Mouse (Mus musculus) limb, embryonic 13.5 days (tissue): ENCODE measurements around the gene Anapc11. TPM values are rescaled to one million over a fixed set of nuclear protein-coding genes. Genes with fewer than 3 reads are reported as not detected.
"Not testable (repeated sequence)": the region's sequence is repeated elsewhere in the genome, so short reads cannot be mapped to it uniquely, and the experiment has no call there.

Source experiments
- ATAC-seq: fragments of 200-750 bp; cut with Nextera tagmentation; 2 replicates; pipeline ENCODE4 v1.8.0; 2017; ENCODE audit warnings: low read depth, moderate number of reproducible peaks, moderate TSS enrichment; ENCODE audit not compliant: low FRiP score
- H3K27ac ChIP-seq: fragments of 300-500 bp; sonication (generic); 2 replicates; pipeline ENCODE4 v1.5.1; 2015; ENCODE audit warnings: inconsistent platforms, mild to moderate bottlenecking, moderate library complexity
- H3K27me3 ChIP-seq: fragments of 300-500 bp; sonication (generic); 2 replicates; pipeline ENCODE4 v1.6.1; 2015; ENCODE audit warnings: mild to moderate bottlenecking, inconsistent platforms
- H3K36me3 ChIP-seq: fragments of 300-500 bp; sonication (generic); 2 replicates; pipeline ENCODE4 v1.6.1; 2015; ENCODE audit warnings: inconsistent platforms, mild to moderate bottlenecking, moderate library complexity
- H3K4me1 ChIP-seq: fragments of 300-500 bp; sonication (generic); 2 replicates; pipeline ENCODE4 v1.6.1; 2015; ENCODE audit warnings: inconsistent platforms
- H3K4me2 ChIP-seq: fragments of 300-500 bp; sonication (generic); replicated peaks from 2 replicates; pipeline ENCODE4 v1.6.1; 2015; ENCODE audit warnings: inconsistent platforms, mild to moderate bottlenecking, moderate library complexity
- H3K4me3 ChIP-seq: fragments of 300-500 bp; sonication (generic); 2 replicates; pipeline ENCODE4 v1.5.1; 2015; ENCODE audit warnings: moderate library complexity, mild to moderate bottlenecking, inconsistent platforms
- H3K9ac ChIP-seq: fragments of 300-500 bp; sonication (generic); 2 replicates; pipeline ENCODE4 v1.6.1; 2015; ENCODE audit warnings: mild to moderate bottlenecking, inconsistent platforms
- H3K9me3 ChIP-seq: fragments of 300-500 bp; sonication (generic); 2 replicates; pipeline ENCODE4 v1.6.1; 2016; ENCODE audit warnings: inconsistent platforms
- WGBS: fragments of 180-500 bp; shearing (Covaris S2); methylation state at CpG from one replicate; pipeline ENCODE4 v1.1.7; 2015; 5-methylcytosine and 5-hydroxymethylcytosine counted together
- polyA plus RNA-seq: library from polyadenylated mRNA; unstranded; fragments of >200 nt; fragmentation: Nextera tagmentation; extraction: Ambion mirVana; gene quantifications from 2 replicates; pipeline ENCODE4 v1.2.1, GENCODE M21; 2015

The Anapc11 gene
- polyA plus RNA-seq, result 217 and 222 TPM in 2 replicates

DNA sequence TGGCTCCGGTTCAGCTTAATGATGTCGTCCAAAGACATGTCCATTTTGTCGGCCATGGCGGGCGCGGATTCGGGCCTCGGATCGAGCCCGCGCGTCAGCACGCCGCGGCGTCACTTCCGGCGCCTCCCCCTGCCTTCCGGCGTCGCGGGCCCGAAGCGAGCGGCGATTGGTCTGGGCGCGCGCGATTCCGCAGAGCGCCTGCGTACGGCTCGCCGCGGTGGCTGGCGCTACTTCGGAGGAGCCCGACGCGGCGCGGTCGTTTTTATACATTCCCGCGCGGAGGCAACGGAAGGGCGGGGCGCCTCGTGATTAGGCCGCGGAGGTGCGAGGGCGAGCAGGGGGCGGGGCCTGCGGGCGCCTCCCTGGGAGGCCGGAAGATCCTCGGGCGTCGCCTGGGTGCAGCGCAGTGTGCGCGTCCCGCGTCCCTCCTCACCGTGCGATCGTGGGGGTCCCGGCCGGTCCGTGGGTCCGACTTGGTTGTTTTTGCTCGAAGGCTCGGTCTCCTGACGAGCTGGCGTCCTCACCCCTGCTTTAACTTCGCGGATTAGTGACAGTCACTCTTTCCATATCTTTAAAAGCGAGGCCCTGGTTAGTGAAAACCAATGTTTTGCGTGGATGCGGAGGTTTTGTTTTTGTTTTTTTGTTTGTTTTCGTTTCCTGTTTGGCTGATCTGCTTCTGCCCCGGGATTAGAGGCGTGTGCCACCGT is at the start of gene Anapc11, which contains the start of gene Alyref:
Anapc11 (plus strand) TSS at position 139 of the 707 bp plus-strand sequence.
Alyref (minus strand) TSS at position 83 of the 707 bp plus-strand sequence.
- peaks cover 70% of the 10 kb centered on the region for H3K36me3 ChIP-seq
- ATAC-seq, result peak; percentile 98
- H3K4me3 ChIP-seq, result peak within 1 kb of the TSS; percentile 92
- peaks cover 28% of the 10 kb centered on the region for H3K4me1 ChIP-seq
- peak within 1 kb of the TSS; percentile 93 for H3K27ac ChIP-seq
- under 1% methylated on average over 85 of the region's 88 CpGs for WGBS
- peak within 1 kb of the TSS; percentile 93 for H3K4me2 ChIP-seq
- H3K27me3 ChIP-seq, result no peaks in the 10 kb centered on the region
- no peaks in the 10 kb centered on the region for H3K9me3 ChIP-seq
- H3K9ac ChIP-seq, result peak within 1 kb of the TSS; percentile 99

GRCm38 (mm10) chr11:120548786-120549167 is 49.4 kb upstream of the Anapc11 start:
- H3K27ac ChIP-seq, result peak overlapping the region; percentile 87
- WGBS, result 24% methylated on average over 7 of the region's 7 CpGs
- no peaks in the 10 kb centered on the region for H3K27me3 ChIP-seq
- peak overlapping the region; percentile 98 for H3K9ac ChIP-seq
- no peaks in the 10 kb centered on the region for H3K9me3 ChIP-seq
- H3K4me3 ChIP-seq, result peak overlapping the region; percentile 98
- peaks cover 27% of the 10 kb centered on the region for H3K4me1 ChIP-seq
- ATAC-seq, result no peak
- H3K36me3 ChIP-seq, result peaks cover 24% of the 10 kb centered on the region
- H3K4me2 ChIP-seq, result peak overlapping the region; percentile 95

DNA sequence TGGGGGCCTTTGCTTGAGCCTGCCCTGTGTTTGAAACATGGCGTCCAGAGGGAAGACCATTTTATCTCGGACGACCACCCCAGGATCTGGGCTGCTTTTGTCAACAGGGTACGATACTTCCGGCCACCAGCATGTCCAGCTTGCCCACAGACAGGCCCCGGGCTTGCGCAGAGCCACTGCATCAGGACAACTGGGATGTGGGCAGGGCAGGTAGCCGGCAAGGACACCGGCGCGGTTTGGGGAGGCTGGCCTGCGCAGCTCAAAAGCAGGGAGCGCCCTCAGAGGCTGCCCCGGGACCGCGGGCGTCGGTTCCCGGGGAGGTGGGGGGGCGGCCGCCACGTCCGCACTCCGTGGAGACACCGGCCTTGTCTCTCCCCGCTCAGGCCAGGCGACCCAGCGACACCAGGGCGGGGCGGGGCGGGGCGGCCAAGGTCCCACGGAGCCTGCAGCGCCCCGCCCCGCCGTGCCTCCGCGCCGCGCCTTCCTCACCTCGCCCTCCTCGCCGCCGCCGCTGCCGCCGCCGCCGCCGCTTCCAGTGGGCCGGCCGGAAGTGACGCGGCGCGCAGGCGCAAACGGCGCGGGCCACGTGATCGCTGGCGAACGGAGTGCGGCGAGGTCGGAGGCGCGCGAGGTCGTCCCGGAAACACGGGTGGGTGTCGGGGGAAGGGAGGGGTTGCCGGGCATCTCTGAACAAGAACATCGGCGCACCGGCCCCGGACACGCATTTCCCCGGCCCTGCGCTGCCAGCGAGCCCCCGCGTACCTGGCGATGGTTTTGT is 48.9 kb upstream of the Anapc11 start, which contains the start of gene Mcrip1:
Mcrip1 (minus strand) TSS at position 560 of the 778 bp plus-strand sequence.
- WGBS, result under 1% methylated on average over 63 of the region's 87 CpGs
- Histone ChIP-seq H3K27ac (peak within 1 kb of the TSS; percentile 87), H3K9ac (peak within 1 kb of the TSS; percentile 98), H3K9me3 (no peaks in the 10 kb centered on the region), H3K4me1 (peaks cover 27% of the 10 kb centered on the region), H3K27me3 (no peaks in the 10 kb centered on the region), H3K4me3 (peak within 1 kb of the TSS; percentile 98), H3K4me2 (peak within 1 kb of the TSS; percentile 95), H3K36me3 (peaks cover 18% of the 10 kb centered on the region)
- ATAC-seq, result peak; percentile 79

- Histone ChIP-seq H3K4me3 (peak overlapping the region; percentile 98), H3K4me2 (peak overlapping the region; percentile 95), H3K9ac (peak overlapping the region; percentile 98), H3K4me1 (peaks cover 27% of the 10 kb centered on the region), H3K27ac (peak overlapping the region; percentile 63; the same call in 1 of the 2 replicates), H3K9me3 (no peaks in the 10 kb centered on the region), H3K27me3 (no peaks in the 10 kb centered on the region), H3K36me3 (peaks cover 10% of the 10 kb centered on the region)
- ATAC-seq, result no peak
- 61% methylated on average over 11 of the region's 11 CpGs for whole genome bisulfite sequencing
Observed at GRCm38 (mm10) chr11:120549986-120550809, 48.0 kb upstream of the Anapc11 start.

DNA sequence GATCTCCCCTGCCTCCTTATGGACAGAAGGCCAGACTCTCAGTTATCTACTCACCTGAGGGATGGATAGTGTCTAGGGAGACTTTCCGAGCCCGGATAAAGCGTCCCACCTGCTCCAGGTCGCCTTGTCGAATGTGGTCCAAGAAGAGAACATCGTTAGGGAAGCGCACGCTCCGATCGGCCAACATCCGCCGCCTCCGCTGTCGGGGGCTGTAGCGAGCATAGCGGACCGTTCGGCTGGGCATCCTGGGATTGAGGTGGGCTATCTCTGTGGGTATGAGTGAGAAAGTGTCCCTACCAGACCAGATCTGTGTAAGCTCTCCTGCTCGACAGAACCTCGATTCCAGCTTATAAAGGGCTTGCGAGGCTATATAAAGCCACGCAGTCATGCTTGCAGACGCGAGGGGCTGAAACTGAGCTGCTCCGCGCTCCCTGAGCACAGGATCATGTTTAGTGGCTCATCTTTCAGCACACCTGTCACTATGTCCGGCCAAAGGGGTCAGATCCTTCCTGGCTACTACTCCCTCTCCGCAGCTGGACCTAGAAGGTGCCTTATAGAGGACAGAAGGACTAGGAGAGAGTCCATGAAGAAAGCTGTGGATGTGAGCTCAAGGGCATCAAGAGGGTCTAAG is 47.3 kb upstream of the Anapc11 start, which contains the start of gene Ppp1r27:
Ppp1r27 (minus strand) TSS at position 323 of the 631 bp plus-strand sequence.
- Histone ChIP-seq H3K27me3 (no peaks in the 10 kb centered on the region), H3K9ac (peak within 1 kb of the TSS; percentile 98), H3K27ac (peak within 1 kb of the TSS; percentile 63; the same call in 1 of the 2 replicates), H3K9me3 (no peaks in the 10 kb centered on the region), H3K36me3 (peaks cover 7% of the 10 kb centered on the region), H3K4me3 (peak within 1 kb of the TSS; percentile 98), H3K4me1 (peaks cover 27% of the 10 kb centered on the region), H3K4me2 (peak within 1 kb of the TSS; percentile 95)
- no peak for ATAC-seq
- 91% methylated on average over 28 of the region's 28 CpGs for WGBS

- 79% methylated on average over 5 of the region's 5 CpGs for WGBS
- no peak overlapping the region for H3K9ac ChIP-seq
- H3K4me1 ChIP-seq, result peaks cover 20% of the 10 kb centered on the region
- H3K9me3 ChIP-seq, result peaks cover 7% of the 10 kb centered on the region; the same call in 1 of the 2 replicates
- H3K27me3 ChIP-seq, result no peaks in the 10 kb centered on the region
- no peak overlapping the region for H3K4me2 ChIP-seq
- no peak for ATAC-seq
- H3K27ac ChIP-seq, result no peak overlapping the region
- no peak overlapping the region for H3K4me3 ChIP-seq
- H3K36me3 ChIP-seq, result peaks cover 6% of the 10 kb centered on the region; the same call in 1 of the 2 replicates
Observed at GRCm38 (mm10) chr11:120552736-120553135, 45.5 kb upstream of the Anapc11 start.

GRCm38 (mm10) chr11:120554834-120555233 is 43.4 kb upstream of the Anapc11 start:
- Histone ChIP-seq H3K4me1 (peaks cover 7% of the 10 kb centered on the region), H3K9me3 (peaks cover 8% of the 10 kb centered on the region; the same call in 1 of the 2 replicates), H3K4me2 (no peak overlapping the region), H3K36me3 (peaks cover 20% of the 10 kb centered on the region), H3K4me3 (no peak overlapping the region), H3K27me3 (no peaks in the 10 kb centered on the region), H3K9ac (0 out of 2 replicates have a peak overlapping the region, but pooled peaks have one; percentile 25), H3K27ac (no peak overlapping the region)
- 82% methylated on average over 7 of the region's 7 CpGs for WGBS
- ATAC-seq, result no peak

DNA sequence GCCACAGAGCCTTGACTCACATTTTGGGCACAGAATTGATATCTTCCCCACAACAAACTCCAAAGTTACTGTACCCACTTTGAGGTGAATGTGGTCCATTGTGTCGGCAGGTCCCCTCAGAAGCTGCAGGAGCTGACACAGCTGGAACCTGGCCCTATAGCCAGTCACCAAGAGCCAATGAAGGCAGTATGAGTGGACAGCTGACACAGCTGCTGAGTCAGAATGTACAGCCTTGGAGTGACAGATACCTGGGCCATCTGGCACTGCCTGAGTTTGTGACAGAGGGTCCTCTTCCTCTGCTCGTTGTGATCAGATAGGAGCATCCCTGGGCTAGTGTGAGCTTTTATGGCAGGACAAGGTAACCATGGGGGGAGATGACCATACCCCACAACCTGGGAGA is 43.0 kb upstream of the Anapc11 start:
- H3K27me3 ChIP-seq, result no peaks in the 10 kb centered on the region

DNA sequence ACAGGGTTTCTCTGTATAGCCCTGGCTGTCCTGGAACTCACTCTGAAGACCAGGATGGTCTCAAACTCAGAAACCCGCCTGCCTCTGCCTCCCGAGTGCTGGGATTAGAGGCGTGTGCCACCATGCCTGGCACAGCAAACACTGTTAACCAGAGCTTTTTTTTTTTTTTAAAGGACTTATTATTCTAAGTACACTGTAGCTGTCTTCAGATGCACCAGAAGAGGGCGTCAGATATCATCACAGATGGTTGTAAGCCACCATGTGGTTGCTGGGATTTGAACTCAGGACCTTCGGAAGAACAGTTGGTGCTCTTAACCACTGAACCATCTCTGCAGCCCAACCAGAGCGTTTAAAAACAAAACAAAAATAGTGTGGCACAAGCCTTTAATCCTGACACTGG is 39.4 kb upstream of the Anapc11 start:
- peaks cover 60% of the 10 kb centered on the region for H3K36me3 ChIP-seq
- not testable (repeated sequence) for H3K4me2 ChIP-seq, H3K4me3 ChIP-seq, H3K27me3 ChIP-seq, ATAC-seq, H3K4me1 ChIP-seq, H3K9ac ChIP-seq, H3K9me3 ChIP-seq, H3K27ac ChIP-seq
- WGBS, result 89% methylated on average over 6 of the region's 6 CpGs

More for the DNA sequence above, 43.0 kb upstream of the Anapc11 start:
- H3K36me3 ChIP-seq, result peaks cover 24% of the 10 kb centered on the region
- WGBS, result 73% methylated on average over 2 of the region's 2 CpGs
- no peak overlapping the region for H3K4me2 ChIP-seq
- H3K9ac ChIP-seq, result no peak overlapping the region
- H3K4me1 ChIP-seq, result peaks cover 3% of the 10 kb centered on the region
- H3K4me3 ChIP-seq, result no peak overlapping the region
- H3K27ac ChIP-seq, result no peak overlapping the region
- peaks cover 8% of the 10 kb centered on the region; the same call in 1 of the 2 replicates for H3K9me3 ChIP-seq
- no peak for ATAC-seq

DNA sequence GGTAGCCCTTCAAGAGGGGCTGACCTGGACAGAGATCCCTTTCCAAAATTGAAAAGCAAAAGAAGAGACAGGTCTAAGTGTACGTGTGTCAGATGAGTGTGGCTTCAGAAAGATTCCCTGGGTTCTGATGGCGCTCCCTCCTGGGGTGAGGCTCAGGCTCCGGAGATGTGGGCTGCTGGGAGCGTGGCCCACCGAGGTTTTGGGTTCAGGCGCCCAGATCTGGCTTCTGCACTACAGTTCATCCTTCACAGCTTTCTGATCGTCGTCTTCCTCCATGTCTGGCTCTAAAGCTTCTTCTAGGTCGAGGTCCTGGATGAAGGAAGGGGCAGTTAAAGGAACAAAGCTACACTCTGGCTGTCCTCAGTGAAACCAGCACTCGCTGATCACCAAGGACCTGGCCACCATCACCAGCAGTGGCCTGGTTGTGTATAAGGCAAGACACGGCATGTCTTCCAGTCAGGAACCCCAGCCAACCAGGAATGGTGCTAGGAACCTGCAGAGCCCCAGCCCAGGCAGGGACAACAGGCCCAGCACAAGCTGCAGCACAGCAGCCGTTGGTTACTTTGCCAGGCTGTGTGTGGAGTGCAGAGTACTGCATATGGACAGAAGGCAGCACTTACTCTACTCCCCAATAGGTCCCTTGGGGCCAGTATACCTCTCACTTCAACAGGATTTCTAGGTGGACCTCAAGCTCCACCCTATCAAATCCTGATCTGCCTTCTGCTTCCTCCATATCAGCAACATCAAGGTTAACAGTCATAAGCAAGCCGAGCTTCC is 37.1 kb upstream of the Anapc11 start:
- Histone ChIP-seq H3K4me3 (no peak overlapping the region), H3K4me2 (no peak overlapping the region), H3K36me3 (peaks cover 83% of the 10 kb centered on the region), H3K9ac (no peak overlapping the region), H3K27ac (peak overlapping the region; percentile 22; the same call in 1 of the 2 replicates), H3K27me3 (no peaks in the 10 kb centered on the region), H3K4me1 (no peaks in the 10 kb centered on the region), H3K9me3 (peaks cover 8% of the 10 kb centered on the region; the same call in 1 of the 2 replicates)
- WGBS, result 90% methylated on average over 13 of the region's 13 CpGs
- ATAC-seq, result no peak
